ENCODE assay signal across 8 mouse cellular contexts in genomic region chr11:95309510-95310006, GRCm38 (mm10). TPM values are rescaled to one million over a fixed set of nuclear protein-coding genes. Genes with fewer than 3 reads are reported as not detected.
DNase-seq lines count a peak whose midpoint lies in the region; ATAC-seq and TF ChIP-seq lines count a peak whose summit lies in the region.

No protein-coding gene starts in this region.

- TF ChIP-seq POLR2A in kidney, adult 2 months (IDR thresholded peaks at IDR 0.05; ENCODE audit: low read depth, low read length), result peak; percentile 56
- TF ChIP-seq POLR2A in spleen, adult 2 months (IDR thresholded peaks at IDR 0.05; ENCODE audit: low read depth, low read length), result peak; percentile 58; the same call in 1 of the 2 replicates

- no peaks in the 10 kb centered on the region for H3K27me3 ChIP-seq in embryonic facial prominence, embryonic 13.5 days
- H3K27me3 ChIP-seq in kidney, adult 2 months (replicated peaks; ENCODE audit: control insufficient read depth, insufficient read depth, low read length), result no peaks in the 10 kb centered on the region
- H3K27me3 ChIP-seq in limb, embryonic 12.5 days, result no peaks in the 10 kb centered on the region
- H3K27me3 ChIP-seq in midbrain, embryonic 15.5 days (replicated peaks), result no peaks in the 10 kb centered on the region
- H3K27me3 ChIP-seq in spleen, adult 2 months (ENCODE audit: control insufficient read depth, insufficient read depth, low read length), result no peaks in the 10 kb centered on the region

- peaks cover 11% of the 10 kb centered on the region for H3K36me3 ChIP-seq in embryonic facial prominence, embryonic 13.5 days
- no peaks in the 10 kb centered on the region for H3K36me3 ChIP-seq in kidney, adult 2 months (ENCODE audit: control insufficient read depth, insufficient read depth, low read length)
- H3K36me3 ChIP-seq in limb, embryonic 12.5 days, result peaks cover 18% of the 10 kb centered on the region
- peaks cover 3% of the 10 kb centered on the region; the same call in 1 of the 2 replicates for H3K36me3 ChIP-seq in midbrain, embryonic 15.5 days (replicated peaks)
- peaks cover 9% of the 10 kb centered on the region for H3K36me3 ChIP-seq in spleen, adult 2 months (ENCODE audit: control insufficient read depth, insufficient read depth, low read length)

- H3K4me3 ChIP-seq in embryonic facial prominence, embryonic 13.5 days, result peak overlapping the region; percentile 92
- H3K4me3 ChIP-seq in kidney, adult 2 months (ENCODE audit: insufficient read depth, low read depth, low read length), result peak overlapping the region; percentile 85
- peak overlapping the region; percentile 85 for H3K4me3 ChIP-seq in limb, embryonic 12.5 days (replicated peaks)
- peak overlapping the region; percentile 74 for H3K4me3 ChIP-seq in midbrain, embryonic 15.5 days
- peak overlapping the region; percentile 90 for H3K4me3 ChIP-seq in spleen, adult 2 months (ENCODE audit: extremely low read depth, insufficient read depth, insufficient read length)

- H3K27ac ChIP-seq in embryonic facial prominence, embryonic 13.5 days, result peak overlapping the region; percentile 97
- peak overlapping the region; percentile 94 for H3K27ac ChIP-seq in kidney, adult 2 months (ENCODE audit: insufficient read depth, low read depth, low read length)
- H3K27ac ChIP-seq in limb, embryonic 12.5 days, result peak overlapping the region; percentile 95
- H3K27ac ChIP-seq in midbrain, embryonic 15.5 days, result peak overlapping the region; percentile 94
- peak overlapping the region; percentile 91 for H3K27ac ChIP-seq in spleen, adult 2 months (ENCODE audit: insufficient read depth, low read length)

- peak overlapping the region; percentile 88 for H3K4me2 ChIP-seq in embryonic facial prominence, embryonic 13.5 days
- H3K4me2 ChIP-seq in limb, embryonic 12.5 days, result peak overlapping the region; percentile 82
- H3K4me2 ChIP-seq in midbrain, embryonic 15.5 days, result peak overlapping the region; percentile 78

- peak overlapping the region; percentile 96 for H3K9ac ChIP-seq in embryonic facial prominence, embryonic 13.5 days
- peak overlapping the region; percentile 93 for H3K9ac ChIP-seq in limb, embryonic 12.5 days (replicated peaks)
- H3K9ac ChIP-seq in midbrain, embryonic 15.5 days, result peak overlapping the region; percentile 85

- DNase-seq in 3134 (ENCODE audit: extremely low read depth, insufficient read length, low spot score), result peak; percentile 100
- peak; percentile 97 to 98 for DNase-seq in adrenal gland, postnatal 36 days
- peak; percentile 96 to 99 for DNase-seq in heart, adult 18-20 months
- DNase-seq in kidney, adult 2 months, result peak; percentile 99
- DNase-seq in spleen, adult 2 months (ENCODE audit: low read depth in 1 of 2, low spot score in 2 of 2), result peak; percentile 96

- TF ChIP-seq CTCF in kidney, adult 2 months (conservative IDR thresholded peaks at IDR 0.05; ENCODE audit: insufficient read depth, insufficient read length, low read depth, low read length), result no peak
- TF ChIP-seq CTCF in spleen, adult 2 months (IDR thresholded peaks at IDR 0.05; ENCODE audit: extremely low read depth, insufficient read depth, insufficient read length, insufficient replicate concordance), result no peak

- peaks cover 21% of the 10 kb centered on the region for H3K4me1 ChIP-seq in embryonic facial prominence, embryonic 13.5 days
- H3K4me1 ChIP-seq in kidney, adult 2 months (ENCODE audit: control insufficient read depth, insufficient read depth, low read length), result peaks cover 6% of the 10 kb centered on the region; the same call in 1 of the 2 replicates
- peaks cover 18% of the 10 kb centered on the region for H3K4me1 ChIP-seq in limb, embryonic 12.5 days (replicated peaks)
- H3K4me1 ChIP-seq in midbrain, embryonic 15.5 days, result peaks cover 18% of the 10 kb centered on the region
- peaks cover 8% of the 10 kb centered on the region for H3K4me1 ChIP-seq in spleen, adult 2 months (ENCODE audit: control insufficient read depth, insufficient read depth, insufficient read length)

- ATAC-seq in embryonic facial prominence, embryonic 13.5 days (ENCODE audit: insufficient number of reproducible peaks, insufficient read depth, low FRiP score, low TSS enrichment, low read depth), result peak; percentile 96
- peak; percentile 96 for ATAC-seq in limb, embryonic 12.5 days (ENCODE audit: insufficient number of reproducible peaks, insufficient read depth, low FRiP score, low TSS enrichment, low read depth)
- ATAC-seq in midbrain, embryonic 15.5 days (replicated peaks), result peak; percentile 96

- WGBS in embryonic facial prominence, embryonic 13.5 days, result under 1% methylated on average over 37 of the region's 37 CpGs
- WGBS in kidney, adult 2 months, result under 1% methylated on average over 37 of the region's 37 CpGs
- WGBS in limb, embryonic 12.5 days, result under 1% methylated on average over 37 of the region's 37 CpGs
- WGBS in midbrain, embryonic 15.5 days, result 0% methylated on average over 37 of the region's 37 CpGs
- under 1% methylated on average over 37 of the region's 37 CpGs for WGBS in spleen, adult 2 months

- no peaks in the 10 kb centered on the region for H3K9me3 ChIP-seq in embryonic facial prominence, embryonic 13.5 days
- no peaks in the 10 kb centered on the region for H3K9me3 ChIP-seq in limb, embryonic 12.5 days
- no peaks in the 10 kb centered on the region for H3K9me3 ChIP-seq in midbrain, embryonic 15.5 days

RNA-seq across cellular contexts. Expression of gene Kat7, which starts 0.5 kb away (rescaled TPM):
- 10 to 100 TPM; 48.5 to 51.9 TPM for total RNA-seq in adrenal gland, postnatal 36 days (2021)
- 67.0 and 67.2 TPM in 2 replicates for polyA plus RNA-seq in embryonic facial prominence, embryonic 13.5 days (2015; fragmentation: Nextera tagmentation; extraction: Ambion mirVana)
- 10 to 100 TPM; 25.7 to 30.8 TPM for total RNA-seq in heart, adult 18-20 months (2021)
- 27.3 and 30.0 TPM in 2 replicates for polyA plus RNA-seq in kidney, adult 2 months (2012; rRNA removed)
- 77.7 and 79.4 TPM in 2 replicates for polyA plus RNA-seq in limb, embryonic 12.5 days (2016; fragmentation: Nextera tagmentation; extraction: Ambion mirVana)
- 62.8 and 69.6 TPM in 2 replicates for polyA plus RNA-seq in midbrain, embryonic 15.5 days (2015; fragmentation: Nextera tagmentation; extraction: Ambion mirVana)
- 25.2 and 29.4 TPM in 2 replicates for polyA plus RNA-seq in spleen, adult 2 months (2012; rRNA removed)

RNA-seq across cellular contexts. Expression of gene Fam117a, which starts 27.3 kb away (rescaled TPM):
- 10 to 100 TPM; 13.7 to 15.4 TPM for total RNA-seq in adrenal gland, postnatal 36 days (2021)
- polyA plus RNA-seq in embryonic facial prominence, embryonic 13.5 days (2015; fragmentation: Nextera tagmentation; extraction: Ambion mirVana), result 13.3 and 17.4 TPM in 2 replicates
- total RNA-seq in heart, adult 18-20 months (2021), result 1 to 10 TPM; 6.6 to 7.0 TPM
- polyA plus RNA-seq in kidney, adult 2 months (2012; rRNA removed), result 20.8 and 22.7 TPM in 2 replicates
- polyA plus RNA-seq in limb, embryonic 12.5 days (2016; fragmentation: Nextera tagmentation; extraction: Ambion mirVana), result 19.2 and 20.9 TPM in 2 replicates
- polyA plus RNA-seq in midbrain, embryonic 15.5 days (2015; fragmentation: Nextera tagmentation; extraction: Ambion mirVana), result 2.2 and 2.3 TPM in 2 replicates
- 123 and 142 TPM in 2 replicates for polyA plus RNA-seq in spleen, adult 2 months (2012; rRNA removed)

RNA-seq across cellular contexts. Expression of gene Tac4, which starts 48.2 kb away (rescaled TPM):
- not detected for total RNA-seq in adrenal gland, postnatal 36 days (2021)
- not detected in 2 replicates for polyA plus RNA-seq in embryonic facial prominence, embryonic 13.5 days (2015; fragmentation: Nextera tagmentation; extraction: Ambion mirVana)
- total RNA-seq in heart, adult 18-20 months (2021), result not detected
- polyA plus RNA-seq in kidney, adult 2 months (2012; rRNA removed), result 0.09 TPM in 1 of 2 replicates, not detected in the other
- not detected in 2 replicates for polyA plus RNA-seq in limb, embryonic 12.5 days (2016; fragmentation: Nextera tagmentation; extraction: Ambion mirVana)
- polyA plus RNA-seq in midbrain, embryonic 15.5 days (2015; fragmentation: Nextera tagmentation; extraction: Ambion mirVana), result not detected in 2 replicates
- 0.40 and 0.44 TPM in 2 replicates for polyA plus RNA-seq in spleen, adult 2 months (2012; rRNA removed)

Comparison
In these comparisons a context has a peak if more than half of its experiments do, and no peak if none do; other contexts are left out.
1. Peak in every context shown above with its lines: DNase-seq, ATAC-seq, H3K4me3 ChIP-seq and H3K27ac ChIP-seq.